Mouse (Mus musculus) intestine, embryonic 15.5 days (tissue): Measurements from ENCODE around the gene Rabl6. TPM values are rescaled to one million over a fixed set of nuclear protein-coding genes. Genes with fewer than 3 reads are reported as not detected.

Experiments used
- ATAC-seq: fragments of 200-750 bp; cut with Nextera tagmentation; 2 replicates; pipeline ENCODE4 v1.8.0; 2017; ENCODE audit warnings: moderate TSS enrichment, moderate library complexity
- H3K27ac ChIP-seq: fragments of 300-500 bp; sonication (generic); 2 replicates; pipeline ENCODE4 v1.5.1; 2015; ENCODE audit warnings: mild to moderate bottlenecking, inconsistent platforms
- H3K27me3 ChIP-seq: fragments of 300-500 bp; sonication (generic); replicated peaks from 2 replicates; pipeline ENCODE4 v1.6.1; 2015; ENCODE audit warnings: inconsistent platforms
- H3K36me3 ChIP-seq: fragments of 300-500 bp; sonication (generic); 2 replicates; pipeline ENCODE4 v1.6.1; 2015; ENCODE audit warnings: inconsistent platforms
- H3K4me1 ChIP-seq: fragments of 300-500 bp; sonication (generic); replicated peaks from 2 replicates; pipeline ENCODE4 v1.6.1; 2015; ENCODE audit warnings: inconsistent platforms
- H3K4me2 ChIP-seq: fragments of 300-500 bp; sonication (generic); replicated peaks from 2 replicates; pipeline ENCODE4 v1.6.1; 2015; ENCODE audit warnings: mild to moderate bottlenecking, inconsistent platforms
- H3K4me3 ChIP-seq: fragments of 300-500 bp; sonication (generic); replicated peaks from 2 replicates; pipeline ENCODE4 v1.5.1; 2015; ENCODE audit warnings: inconsistent platforms
- H3K9ac ChIP-seq: fragments of 300-500 bp; sonication (generic); 2 replicates; pipeline ENCODE4 v1.6.1; 2015; ENCODE audit warnings: inconsistent platforms
- H3K9me3 ChIP-seq: fragments of 300-500 bp; sonication (generic); 2 replicates; pipeline ENCODE4 v1.6.1; 2016; ENCODE audit warnings: inconsistent platforms
- WGBS: fragments of 180-500 bp; shearing (Covaris S2); methylation state at CpG from one replicate; pipeline ENCODE4 v1.1.7; 2015; 5-methylcytosine and 5-hydroxymethylcytosine counted together
- polyA plus RNA-seq: library from polyadenylated mRNA; unstranded; fragments of >200 nt; fragmentation: Nextera tagmentation; extraction: Ambion mirVana; gene quantifications from 2 replicates; pipeline ENCODE4 v1.2.1, GENCODE M21; 2015

Rabl6 gene
- polyA plus RNA-seq, 1 experiment from 2014 or later = 69.7 TPM

DNA sequence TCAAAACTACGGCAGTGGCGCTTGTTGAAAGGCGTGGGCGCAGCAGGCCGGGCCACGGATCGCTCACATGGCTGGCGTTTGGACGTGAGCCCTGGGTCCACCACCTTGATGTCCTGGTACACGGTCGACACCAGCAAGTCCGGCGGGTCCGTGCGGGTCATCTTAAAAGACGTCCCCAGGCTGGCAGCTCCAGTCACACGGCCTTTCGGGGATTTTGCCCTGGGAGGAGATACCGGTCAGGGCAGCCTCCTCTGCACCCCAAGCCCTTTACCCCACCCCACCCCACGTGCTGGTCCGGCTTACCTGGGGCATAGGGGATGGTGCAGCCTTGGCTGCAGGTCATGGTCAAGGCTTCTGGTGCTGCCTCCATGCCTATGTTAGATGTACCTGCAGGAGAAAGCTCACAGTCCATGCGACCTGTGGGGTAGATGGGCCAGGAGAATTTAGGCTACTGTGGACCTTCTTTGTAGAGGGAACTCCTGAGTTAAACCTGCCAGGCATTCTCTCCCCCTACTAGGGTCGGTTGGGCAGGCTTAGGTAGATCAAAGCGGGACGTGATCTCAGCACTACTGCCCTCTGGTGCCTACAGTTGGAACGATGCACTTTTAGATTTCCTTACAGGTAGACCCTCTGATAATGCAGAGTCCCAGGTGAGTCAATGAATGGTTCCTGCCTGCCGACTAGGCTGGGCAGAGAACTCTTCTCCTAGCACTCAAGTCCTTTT is 28.4 kb downstream of the Rabl6 start:
- H3K27ac ChIP-seq = 0 out of 2 replicates have a peak overlapping the region, but pooled peaks have one; percentile 3
- WGBS = 3% methylated on average over 27 of the region's 27 CpGs
- no peak overlapping the region for H3K9ac ChIP-seq
- H3K4me2 ChIP-seq = peak overlapping the region; percentile 62
- H3K4me3 ChIP-seq = peak overlapping the region; percentile 28
- no peaks in the 10 kb centered on the region for H3K9me3 ChIP-seq
- peak; percentile 30 for ATAC-seq
- H3K4me1 ChIP-seq = peaks cover 73% of the 10 kb centered on the region
- H3K27me3 ChIP-seq = peaks cover 51% of the 10 kb centered on the region
- H3K36me3 ChIP-seq = no peaks in the 10 kb centered on the region

DNA sequence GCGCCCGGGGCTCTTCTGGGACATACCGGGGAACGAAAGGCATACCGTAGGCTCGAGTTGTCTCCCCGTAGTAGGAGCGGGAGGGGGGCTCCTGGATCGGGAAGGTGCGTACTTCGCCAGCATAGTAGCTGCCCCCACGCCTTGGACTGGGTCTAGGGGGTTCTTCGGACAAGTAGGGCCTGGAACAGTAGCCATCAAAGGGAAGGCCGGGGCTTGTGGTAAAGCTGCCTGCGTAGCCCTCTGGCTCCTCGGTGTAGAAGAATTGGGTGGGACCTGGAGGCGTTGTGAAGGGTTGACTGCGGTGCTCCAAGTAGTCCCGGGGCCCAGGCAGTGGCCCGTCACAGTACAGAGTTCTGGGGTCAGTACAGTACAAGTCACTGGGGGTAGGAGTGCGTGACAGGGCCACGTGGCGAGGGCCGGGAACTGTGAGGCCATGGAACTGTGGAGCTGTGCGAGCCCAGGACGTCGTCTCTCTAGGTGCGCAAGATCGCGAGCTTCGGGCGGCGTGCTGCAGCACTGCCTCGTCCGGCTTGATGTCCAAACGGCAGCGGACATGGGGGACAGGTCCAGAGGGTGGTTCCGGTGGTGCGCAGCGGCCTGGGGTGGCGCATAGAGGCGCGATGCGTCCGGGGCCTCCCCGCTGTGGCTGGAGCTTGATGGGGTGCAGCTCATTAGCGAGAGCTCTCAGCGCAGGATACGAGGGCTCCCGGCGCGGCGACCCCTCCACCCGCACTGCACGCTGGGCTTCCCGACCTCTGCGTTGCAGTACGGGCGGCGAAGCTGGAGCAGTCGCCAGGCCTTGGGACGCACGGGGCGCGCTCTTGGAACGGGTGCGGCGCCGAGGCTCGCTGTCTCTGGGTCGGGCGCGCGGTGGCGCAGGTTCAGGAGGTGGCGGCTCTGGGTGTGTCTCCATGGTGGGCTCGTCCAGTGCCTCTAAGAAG is 29.3 kb downstream of the Rabl6 start:
- H3K4me2 ChIP-seq = peak overlapping the region; percentile 62
- peaks cover 73% of the 10 kb centered on the region for H3K4me1 ChIP-seq
- no peak for ATAC-seq
- 7% methylated on average over 77 of the region's 77 CpGs for whole genome bisulfite sequencing
- no peaks in the 10 kb centered on the region for H3K9me3 ChIP-seq
- peak overlapping the region; percentile 20; the same call in 1 of the 2 replicates for H3K9ac ChIP-seq
- H3K36me3 ChIP-seq = no peaks in the 10 kb centered on the region
- H3K4me3 ChIP-seq = peak overlapping the region; percentile 28
- H3K27ac ChIP-seq = no peak overlapping the region
- H3K27me3 ChIP-seq = peaks cover 51% of the 10 kb centered on the region

DNA sequence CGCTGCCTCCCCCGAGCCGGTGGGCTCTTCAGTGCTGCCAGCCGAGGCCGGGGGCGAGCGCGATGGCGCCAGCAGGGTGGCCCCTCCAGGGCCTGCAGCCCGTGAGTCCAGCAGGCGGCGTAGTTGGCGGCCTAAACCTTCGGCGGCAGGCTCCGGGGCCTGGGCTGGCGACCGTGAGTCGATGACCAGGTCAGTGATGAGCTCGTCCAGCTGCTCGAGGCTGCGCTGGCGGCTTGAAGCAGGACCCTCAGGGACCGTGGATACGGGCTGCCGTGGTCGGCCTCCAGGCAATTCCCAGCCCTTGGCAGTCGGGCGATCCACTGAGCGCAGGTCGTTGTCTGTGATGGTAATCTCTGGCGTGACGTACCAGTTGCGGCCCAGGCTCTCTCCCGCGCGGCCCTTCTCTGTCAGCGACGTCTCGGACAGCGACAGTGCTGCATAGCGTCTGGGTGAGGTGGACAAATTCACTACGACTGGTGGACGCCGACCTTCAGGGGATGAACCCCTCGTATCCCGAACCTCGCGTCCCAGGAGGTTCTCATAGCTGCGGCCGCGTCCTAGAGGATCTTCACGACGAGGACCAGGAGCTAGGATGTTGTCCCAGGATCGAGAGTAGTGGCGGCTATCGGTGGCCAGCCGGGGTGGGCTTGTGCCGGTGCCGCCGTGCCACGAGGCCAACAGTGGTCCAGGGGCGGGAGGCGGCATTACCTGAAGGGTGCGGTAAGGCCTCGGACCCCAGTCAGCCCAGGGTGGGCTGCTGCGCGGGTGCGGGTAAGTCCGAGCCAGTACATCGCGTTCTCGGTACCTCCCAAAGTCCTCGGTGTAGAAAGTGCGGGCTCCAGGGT is 30.1 kb downstream of the Rabl6 start:
- Histone ChIP-seq H3K27ac (no peak overlapping the region), H3K27me3 (peaks cover 51% of the 10 kb centered on the region), H3K4me3 (peak overlapping the region; percentile 28), H3K9me3 (no peaks in the 10 kb centered on the region), H3K9ac (peak overlapping the region; percentile 26), H3K36me3 (no peaks in the 10 kb centered on the region), H3K4me2 (peak overlapping the region; percentile 62), H3K4me1 (peaks cover 79% of the 10 kb centered on the region)
- ATAC-seq = no peak
- WGBS = 12% methylated on average over 75 of the region's 75 CpGs

DNA sequence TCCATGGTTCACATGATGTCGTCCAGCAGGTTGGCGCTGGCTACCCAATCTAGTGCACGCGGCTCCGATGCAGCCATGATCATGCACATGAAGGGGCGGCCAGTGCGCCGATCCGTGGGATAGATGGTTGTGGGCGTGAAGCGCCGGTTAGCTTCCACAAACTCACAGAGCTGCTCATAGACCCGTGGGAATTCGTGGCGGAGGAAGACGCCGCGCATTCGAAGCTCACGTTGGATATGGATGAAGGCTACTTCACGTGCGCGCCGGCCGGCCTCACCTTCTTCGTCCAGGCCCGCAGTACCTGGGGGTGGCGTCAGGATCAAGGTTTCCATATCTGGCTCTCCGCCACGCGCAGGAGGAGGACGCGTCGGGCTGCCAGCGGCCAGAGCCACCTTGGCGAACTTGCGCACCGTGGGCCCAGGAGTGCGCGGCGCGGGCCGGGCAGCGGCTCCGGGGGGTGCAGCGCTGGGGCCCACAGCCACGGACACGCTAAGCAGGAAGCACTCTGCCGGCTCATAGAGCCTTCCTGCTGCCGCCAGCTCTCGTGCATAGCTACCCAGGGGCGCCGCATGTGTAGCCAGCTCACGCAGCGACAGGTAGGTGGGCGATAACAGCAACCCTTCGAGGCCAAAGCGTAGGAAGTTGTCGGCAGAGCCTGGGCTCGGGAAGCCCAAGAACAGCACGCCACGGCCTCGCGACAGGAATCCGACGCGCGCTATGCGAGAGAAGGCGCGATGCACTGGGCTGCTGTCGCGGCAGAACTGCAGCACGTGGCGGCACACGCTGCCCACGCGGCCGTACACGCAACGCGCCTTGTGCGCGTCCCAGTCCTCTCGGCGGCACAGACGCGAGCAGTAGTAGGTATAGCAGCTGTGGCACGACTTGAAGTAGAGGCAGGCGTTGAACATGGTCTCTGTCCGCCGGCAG is 31.1 kb downstream of the Rabl6 start:
- no peaks in the 10 kb centered on the region for H3K36me3 ChIP-seq
- H3K4me1 ChIP-seq = peaks cover 74% of the 10 kb centered on the region
- H3K27ac ChIP-seq = no peak overlapping the region
- H3K9ac ChIP-seq = peak overlapping the region; percentile 26
- H3K4me2 ChIP-seq = peak overlapping the region; percentile 62
- ATAC-seq = no peak
- H3K4me3 ChIP-seq = peak overlapping the region; percentile 28
- 23% methylated on average over 92 of the region's 92 CpGs for WGBS
- H3K27me3 ChIP-seq = peaks cover 51% of the 10 kb centered on the region
- no peaks in the 10 kb centered on the region for H3K9me3 ChIP-seq

DNA sequence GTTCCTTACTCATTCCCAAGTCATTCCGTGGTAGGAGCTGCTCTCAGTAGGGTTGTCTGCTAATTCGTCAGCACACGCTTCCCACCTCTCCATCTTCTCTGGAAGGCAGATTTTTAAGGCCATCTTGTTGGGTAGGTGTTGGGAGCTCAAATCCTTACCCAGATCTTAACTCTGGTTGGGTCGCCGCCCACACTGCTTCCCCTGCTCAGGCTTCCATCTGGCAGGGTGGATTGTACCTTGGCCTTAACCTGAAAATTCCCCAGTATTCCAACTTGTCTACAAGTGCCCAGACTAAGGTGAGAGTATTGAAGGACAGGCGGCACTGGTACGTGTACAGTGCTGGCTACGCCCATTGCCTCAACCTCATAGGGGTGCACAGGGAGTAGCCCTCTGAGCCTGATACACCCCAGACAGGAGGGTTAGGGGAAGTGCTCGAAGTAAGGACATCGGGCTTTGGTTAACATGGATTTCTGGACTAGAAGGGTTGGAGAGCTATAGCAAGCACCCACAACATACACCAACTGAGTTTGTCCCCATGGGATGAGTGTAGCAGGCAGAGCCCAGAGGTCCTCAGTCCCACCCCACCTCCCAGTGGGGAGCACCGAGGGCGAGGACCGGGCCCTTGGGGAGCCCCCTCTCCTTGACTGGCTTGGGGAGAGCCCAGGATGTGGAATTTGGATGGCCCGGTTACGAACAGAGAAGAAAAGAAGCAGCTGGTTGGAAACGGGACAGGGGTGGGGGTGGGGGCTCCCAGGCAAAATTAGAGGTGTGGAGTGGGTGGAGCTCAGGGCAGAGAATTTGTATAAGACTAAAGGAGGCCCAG is 32.1 kb downstream of the Rabl6 start:
- Histone ChIP-seq H3K27me3 (peaks cover 51% of the 10 kb centered on the region), H3K4me3 (no peak overlapping the region), H3K4me1 (peaks cover 66% of the 10 kb centered on the region), H3K27ac (peak overlapping the region; percentile 95; the same call in 1 of the 2 replicates), H3K9ac (peak overlapping the region; percentile 61; the same call in 1 of the 2 replicates), H3K36me3 (no peaks in the 10 kb centered on the region), H3K4me2 (peak overlapping the region; percentile 87), H3K9me3 (no peaks in the 10 kb centered on the region)
- 78% methylated on average over 16 of the region's 16 CpGs for WGBS
- ATAC-seq = no peak

DNA sequence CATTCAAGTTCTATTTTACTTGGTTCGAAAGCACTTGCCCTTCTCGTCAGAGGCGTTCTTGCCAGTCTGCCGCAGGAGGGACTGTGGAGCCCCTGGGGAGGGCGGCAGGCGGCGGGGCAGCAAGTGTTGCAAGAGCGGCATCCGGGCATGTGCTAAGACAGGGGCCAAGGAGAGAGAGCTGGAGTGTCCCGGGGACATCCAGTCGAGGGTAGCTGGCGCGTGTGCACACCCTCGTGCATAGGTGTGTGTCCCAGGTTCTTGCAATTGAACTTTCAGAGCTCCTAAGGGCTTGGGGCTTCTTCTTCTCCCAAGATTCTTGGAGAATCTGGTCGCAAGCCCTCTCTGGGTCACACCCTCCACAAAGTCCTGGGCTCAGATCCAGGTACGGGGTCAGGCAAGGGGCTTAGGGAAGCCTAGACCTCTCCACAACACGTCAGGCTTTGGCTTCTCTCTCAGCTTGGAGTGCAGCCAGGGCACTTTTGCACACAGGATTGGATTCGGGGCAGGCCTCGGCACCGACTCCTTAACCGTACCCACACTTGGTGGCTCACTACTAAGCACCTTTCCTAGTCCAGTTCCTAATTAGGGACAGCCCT is 32.8 kb downstream of the Rabl6 start:
- Histone ChIP-seq H3K4me2 (peak overlapping the region; percentile 87), H3K9me3 (no peaks in the 10 kb centered on the region), H3K27me3 (peaks cover 45% of the 10 kb centered on the region), H3K9ac (peak overlapping the region; percentile 61), H3K4me3 (peak overlapping the region; percentile 54), H3K36me3 (no peaks in the 10 kb centered on the region), H3K27ac (peak overlapping the region; percentile 95), H3K4me1 (peaks cover 60% of the 10 kb centered on the region)
- WGBS = 14% methylated on average over 21 of the region's 21 CpGs
- no peak for ATAC-seq

DNA sequence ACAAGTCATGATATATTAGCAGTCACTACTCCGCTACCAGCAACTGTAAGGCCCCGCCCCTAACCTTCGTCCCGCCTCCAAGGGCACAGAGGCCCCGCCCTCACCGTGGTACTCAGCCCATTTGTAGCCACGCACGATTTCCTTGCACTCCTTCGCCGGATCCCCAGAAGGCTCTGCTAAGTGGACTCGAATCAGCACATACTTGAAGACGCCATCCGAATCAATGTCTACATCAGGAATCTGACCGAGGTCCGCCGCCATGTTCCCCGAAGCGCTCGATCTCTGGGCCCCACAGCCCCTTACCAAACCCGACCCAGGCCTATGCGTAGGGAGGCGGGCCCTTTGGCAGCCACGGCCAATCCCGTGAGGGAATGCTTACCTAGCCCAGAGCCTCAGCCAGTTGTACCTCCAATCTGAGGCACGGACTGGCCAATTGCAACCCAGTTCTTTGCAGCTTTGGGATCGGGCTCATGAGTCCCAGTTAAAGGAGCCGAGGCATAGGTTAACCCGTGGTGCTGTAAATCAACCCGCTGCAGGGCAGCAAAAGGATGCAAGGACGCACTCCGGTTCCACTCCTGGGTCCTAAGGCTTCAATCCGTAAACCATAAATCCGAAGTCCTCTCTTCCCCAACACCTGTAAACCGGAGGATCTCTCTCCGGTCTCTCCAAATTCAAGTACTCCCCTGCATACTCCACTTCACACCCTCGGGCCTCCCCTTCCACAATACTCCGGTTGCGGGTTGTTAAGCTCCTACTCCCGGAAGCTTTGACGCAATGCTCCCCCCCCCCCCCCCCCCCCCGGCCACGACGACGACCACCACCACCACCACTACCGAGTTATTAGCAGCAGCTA is 33.5 kb downstream of the Rabl6 start, which contains the start of the genes Mamdc4 and Phpt1:
Mamdc4 (minus strand) TSS at position 267 of the 853 bp plus-strand sequence.
Phpt1 (minus strand) TSS at position 646 of the 853 bp plus-strand sequence.
- peaks cover 56% of the 10 kb centered on the region for H3K4me1 ChIP-seq
- peak within 1 kb of the TSS; percentile 87 for H3K4me2 ChIP-seq
- H3K27ac ChIP-seq = peak within 1 kb of the TSS; percentile 95
- no peaks in the 10 kb centered on the region for H3K36me3 ChIP-seq
- ATAC-seq = peak; percentile 94
- WGBS = under 1% methylated on average over 44 of the region's 45 CpGs
- peaks cover 38% of the 10 kb centered on the region for H3K27me3 ChIP-seq
- peak within 1 kb of the TSS; percentile 61 for H3K9ac ChIP-seq
- no peaks in the 10 kb centered on the region for H3K9me3 ChIP-seq
- peak within 1 kb of the TSS; percentile 54 for H3K4me3 ChIP-seq

DNA sequence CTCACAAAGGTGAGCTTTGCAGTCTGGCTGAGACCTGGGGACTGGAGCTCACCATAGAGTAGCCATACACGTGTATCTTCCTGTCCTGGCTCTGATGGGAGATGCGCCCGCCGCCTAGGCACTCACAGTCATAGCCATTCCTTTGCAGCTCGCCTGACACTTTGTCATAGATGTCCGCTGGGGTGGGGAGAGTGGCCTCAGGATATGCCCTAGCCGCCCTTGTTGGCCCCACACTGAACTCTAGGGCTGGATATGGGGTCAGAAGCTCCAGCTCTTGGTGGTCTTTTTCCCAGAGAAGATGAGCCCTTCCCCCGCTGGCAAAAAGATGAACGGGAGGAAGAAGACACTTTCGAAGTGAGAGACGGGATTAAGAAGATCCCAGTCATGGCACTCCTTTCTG is 34.2 kb downstream of the Rabl6 start:
- H3K27me3 ChIP-seq = peaks cover 31% of the 10 kb centered on the region
- H3K36me3 ChIP-seq = peaks cover 3% of the 10 kb centered on the region; the same call in 1 of the 2 replicates
- no peaks in the 10 kb centered on the region for H3K9me3 ChIP-seq
- 6% methylated on average over 11 of the region's 11 CpGs for WGBS
- H3K9ac ChIP-seq = peak overlapping the region; percentile 61
- peak overlapping the region; percentile 87 for H3K4me2 ChIP-seq
- H3K4me3 ChIP-seq = peak overlapping the region; percentile 54
- peaks cover 49% of the 10 kb centered on the region for H3K4me1 ChIP-seq
- peak overlapping the region; percentile 95 for H3K27ac ChIP-seq
- ATAC-seq = no peak

DNA sequence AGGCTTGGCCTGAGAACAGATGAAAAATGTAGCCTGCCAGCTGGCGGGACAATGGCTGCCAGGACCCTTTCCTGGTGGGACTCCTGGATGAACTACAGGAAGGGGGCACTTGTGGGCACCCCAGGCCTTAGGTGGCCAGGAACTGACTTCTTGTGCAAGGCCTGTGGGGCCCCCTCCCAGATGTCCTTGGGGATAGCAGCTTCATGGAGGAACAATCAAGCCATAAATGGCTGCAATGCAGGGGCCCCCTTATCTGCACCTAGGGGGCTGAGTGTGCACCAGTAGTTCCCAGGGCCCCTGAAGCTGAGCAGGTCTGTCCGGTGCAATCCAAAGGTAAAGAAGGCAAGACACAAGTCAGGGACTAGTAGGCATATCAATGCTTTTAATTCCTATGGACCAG is 35.3 kb downstream of the Rabl6 start:
- peak; percentile 35 for ATAC-seq
- Histone ChIP-seq H3K9ac (peak overlapping the region; percentile 61; the same call in 1 of the 2 replicates), H3K4me1 (peaks cover 39% of the 10 kb centered on the region), H3K36me3 (peaks cover 4% of the 10 kb centered on the region; the same call in 1 of the 2 replicates), H3K4me2 (peak overlapping the region; percentile 87), H3K27me3 (peaks cover 20% of the 10 kb centered on the region), H3K9me3 (no peaks in the 10 kb centered on the region), H3K4me3 (peak overlapping the region; percentile 54), H3K27ac (peak overlapping the region; percentile 95)
- WGBS = 57% methylated on average over 2 of the region's 2 CpGs
